Mouse (Mus musculus) urinary bladder, postnatal 36 days (tissue): Measurements from ENCODE around the gene Ppa1.

Source experiments
- DNase-seq, 2 experiments: peaks; one replicate each; pipeline ENCODE4 v3.0.0; 2022; ENCODE audit warnings: low spot score in 2 of 2, mixed read lengths in 1 of 2

Ppa1 gene

GRCm38 (mm10) chr10:61646557-61646956, 1.8 kb upstream of the Ppa1 start:
- DNase-seq = no peak

GRCm38 (mm10) chr10:61648737-61649645, 639 bp downstream of the Ppa1 start:
- DNase-seq = no peak

- no peak for DNase-seq
These were observed 5.8 kb downstream of the Ppa1 start for GRCm38 (mm10) chr10:61654105-61654504.

GRCm38 (mm10) chr10:61654691-61655090, 6.3 kb downstream of the Ppa1 start:
- no peak for DNase-seq

- no peak for DNase-seq
These were observed 6.8 kb downstream of the Ppa1 start for GRCm38 (mm10) chr10:61655188-61655587.

GRCm38 (mm10) chr10:61656928-61657882, 8.9 kb downstream of the Ppa1 start:
- DNase-seq = no peak

- no peak for DNase-seq
These were observed 9.6 kb downstream of the Ppa1 start for GRCm38 (mm10) chr10:61657985-61658384.

- peak in 1 of 2 experiments; percentile 41 for DNase-seq
These were observed 13.5 kb downstream of the Ppa1 start for GRCm38 (mm10) chr10:61661887-61662286.

GRCm38 (mm10) chr10:61662391-61662988, 14.1 kb downstream of the Ppa1 start:
- DNase-seq = no peak

- DNase-seq = no peak
These were observed 16.8 kb downstream of the Ppa1 start for GRCm38 (mm10) chr10:61665111-61665510.

GRCm38 (mm10) chr10:61665651-61666050, 17.3 kb downstream of the Ppa1 start:
- no peak for DNase-seq

GRCm38 (mm10) chr10:61669289-61669688, 20.9 kb downstream of the Ppa1 start:
- no peak for DNase-seq

- no peak for DNase-seq
These were observed 21.5 kb downstream of the Ppa1 start for GRCm38 (mm10) chr10:61669896-61670295.

- DNase-seq = no peak
These were observed 22.4 kb downstream of the Ppa1 start for GRCm38 (mm10) chr10:61670758-61671157.

- DNase-seq = no peak
These were observed 27.6 kb downstream of the Ppa1 start for GRCm38 (mm10) chr10:61675935-61676334.

GRCm38 (mm10) chr10:61679545-61679944, 31.2 kb downstream of the Ppa1 start:
- DNase-seq = no peak

GRCm38 (mm10) chr10:61680015-61680913, 31.9 kb downstream of the Ppa1 start, which contains the start of gene Sar1a:
Gene Sar1a (plus strand): TSS chr10:61680299.
- peak; percentile 97 to 98 for DNase-seq

- DNase-seq = no peak
These were observed 41.1 kb downstream of the Ppa1 start for GRCm38 (mm10) chr10:61689405-61689804.

GRCm38 (mm10) chr10:61693563-61693962, 45.2 kb downstream of the Ppa1 start:
- no peak for DNase-seq

GRCm38 (mm10) chr10:61694870-61695670, 46.7 kb downstream of the Ppa1 start, which contains the start of gene Tysnd1:
Gene Tysnd1 (plus strand): TSS chr10:61695514.
- DNase-seq = peak; percentile 86 to 96
